Comparison of ENCODE assay signal across 18 mouse cellular contexts in genomic region chr6:37388960-37389359, GRCm38 (mm10). TPM values are rescaled to one million over a fixed set of nuclear protein-coding genes. Genes with fewer than 3 reads are reported as not detected.
DNase-seq lines count a peak whose midpoint lies in the region; ATAC-seq and TF ChIP-seq lines count a peak whose summit lies in the region.
"Had no signal": no experiment of that assay in that cellular context is flagged by ENCODE, and none has a peak within 500 bp of the region (broad histone marks: within the 10 kb centered on the region; RNA-seq: fewer than 3 reads in every experiment).

No protein-coding gene starts in this region.

- H3K4me3 ChIP-seq in heart, embryonic 13.5 days: no peak overlapping the region
- H3K4me3 ChIP-seq in lung, embryonic 15.5 days: no peak overlapping the region
- no peak overlapping the region for H3K4me3 ChIP-seq in intestine, postnatal 0 days (ENCODE audit: low read depth, low read length)
- no peak overlapping the region for H3K4me3 ChIP-seq in forebrain, postnatal 0 days (ENCODE audit: low read depth, low read length)
- H3K4me3 ChIP-seq: layer of hippocampus, adult 2 months; limb, embryonic 12.5 days; midbrain, embryonic 15.5 days had no signal

- no peak for TF ChIP-seq CTCF in intestine, postnatal 0 days (IDR thresholded peaks at IDR 0.05; ENCODE audit: low read depth)
- no peak for TF ChIP-seq CTCF in forebrain, postnatal 0 days (IDR thresholded peaks at IDR 0.05; ENCODE audit: low read depth)

- H3K27ac ChIP-seq in heart, embryonic 13.5 days (replicated peaks): peak overlapping the region; percentile 87
- no peak overlapping the region for H3K27ac ChIP-seq in lung, embryonic 15.5 days
- no peak overlapping the region; the same call in 1 of the 2 replicates for H3K27ac ChIP-seq in intestine, postnatal 0 days (ENCODE audit: low read depth, low read length)
- H3K27ac ChIP-seq in forebrain, postnatal 0 days (ENCODE audit: low read depth, low read length): no peak overlapping the region
- H3K27ac ChIP-seq: hindbrain, postnatal 0 days; layer of hippocampus, adult 2 months; limb, embryonic 12.5 days; liver, embryonic 14.5 days; midbrain, embryonic 15.5 days had no signal

- H3K36me3 ChIP-seq in heart, embryonic 13.5 days: peaks cover 22% of the 10 kb centered on the region
- H3K36me3 ChIP-seq in lung, embryonic 15.5 days: no peaks in the 10 kb centered on the region
- no peaks in the 10 kb centered on the region for H3K36me3 ChIP-seq in intestine, postnatal 0 days (ENCODE audit: control insufficient read depth, insufficient read depth)
- H3K36me3 ChIP-seq in forebrain, postnatal 0 days (ENCODE audit: insufficient read depth): no peaks in the 10 kb centered on the region
- H3K36me3 ChIP-seq: midbrain, embryonic 15.5 days had no signal

- H3K9ac ChIP-seq in heart, embryonic 13.5 days: no peak overlapping the region
- no peak overlapping the region for H3K9ac ChIP-seq in lung, embryonic 15.5 days
- no peak overlapping the region for H3K9ac ChIP-seq in intestine, postnatal 0 days (ENCODE audit: low read depth, low read length)
- H3K9ac ChIP-seq in forebrain, postnatal 0 days: no peak overlapping the region
- H3K9ac ChIP-seq: limb, embryonic 12.5 days; liver, embryonic 14.5 days; midbrain, embryonic 15.5 days had no signal

- no peak for DNase-seq in heart, adult 11 months
- no peak for DNase-seq in lung, postnatal 25 days (ENCODE audit: low spot score)
- DNase-seq in forebrain, postnatal 0 days: no peak
- DNase-seq in cerebellum, adult 9-11 months: no peak
- no peak for DNase-seq in layer of hippocampus, adult 11-12 months (ENCODE audit: low spot score)
- DNase-seq: adrenal gland, postnatal 36 days; cerebellum, adult 8-10 months; retina, postnatal 1 day; right cerebral cortex, postnatal 4 days; thymus, adult 18-20 months had no signal

- peaks cover 97% of the 10 kb centered on the region for H3K4me1 ChIP-seq in heart, embryonic 13.5 days
- H3K4me1 ChIP-seq in lung, embryonic 15.5 days: peaks cover 58% of the 10 kb centered on the region
- peaks cover 3% of the 10 kb centered on the region; the same call in 1 of the 2 replicates for H3K4me1 ChIP-seq in intestine, postnatal 0 days (replicated peaks; ENCODE audit: control insufficient read depth, insufficient read depth, low read length)
- H3K4me1 ChIP-seq in forebrain, postnatal 0 days (ENCODE audit: insufficient read depth): no peaks in the 10 kb centered on the region

- peak; percentile 74; the same call in 1 of the 2 replicates for ATAC-seq in heart, embryonic 13.5 days (ENCODE audit: extremely low read depth, insufficient number of reproducible peaks, low FRiP score, low TSS enrichment)
- ATAC-seq in lung, embryonic 15.5 days (ENCODE audit: borderline replicate concordance, extremely low read depth, low FRiP score, low TSS enrichment): peak; percentile 59; the same call in 1 of the 2 replicates
- ATAC-seq in intestine, postnatal 0 days: peak; percentile 73
- no peak for ATAC-seq in forebrain, postnatal 0 days
- ATAC-seq: hindbrain, postnatal 0 days; midbrain, embryonic 15.5 days had no signal

- WGBS in heart, embryonic 13.5 days: 20% methylated on average over 8 of the region's 8 CpGs
- 27% methylated on average over 8 of the region's 8 CpGs for WGBS in lung, embryonic 15.5 days
- WGBS in intestine, postnatal 0 days: 34% methylated on average over 8 of the region's 8 CpGs
- WGBS in forebrain, postnatal 0 days: 71% methylated on average over 8 of the region's 8 CpGs

- H3K27me3 ChIP-seq in heart, embryonic 13.5 days (replicated peaks): no peaks in the 10 kb centered on the region
- H3K27me3 ChIP-seq in lung, embryonic 15.5 days: no peaks in the 10 kb centered on the region
- no peaks in the 10 kb centered on the region for H3K27me3 ChIP-seq in intestine, postnatal 0 days (replicated peaks; ENCODE audit: control insufficient read depth, insufficient read depth, low read length)
- H3K27me3 ChIP-seq in forebrain, postnatal 0 days (ENCODE audit: insufficient read depth, low read length): no peaks in the 10 kb centered on the region
- H3K27me3 ChIP-seq: limb, embryonic 12.5 days; midbrain, embryonic 15.5 days had no signal

- H3K9me3 ChIP-seq in heart, embryonic 13.5 days: no peaks in the 10 kb centered on the region
- no peaks in the 10 kb centered on the region for H3K9me3 ChIP-seq in lung, embryonic 15.5 days
- no peaks in the 10 kb centered on the region for H3K9me3 ChIP-seq in intestine, postnatal 0 days (ENCODE audit: control insufficient read depth)
- no peaks in the 10 kb centered on the region for H3K9me3 ChIP-seq in forebrain, postnatal 0 days (ENCODE audit: low read length)
- H3K9me3 ChIP-seq: limb, embryonic 12.5 days; midbrain, embryonic 15.5 days had no signal

- peak overlapping the region; percentile 36 for H3K4me2 ChIP-seq in heart, embryonic 13.5 days
- no peak overlapping the region for H3K4me2 ChIP-seq in lung, embryonic 15.5 days
- H3K4me2 ChIP-seq in intestine, postnatal 0 days (replicated peaks; ENCODE audit: low read depth): no peak overlapping the region
- no peak overlapping the region for H3K4me2 ChIP-seq in forebrain, postnatal 0 days (ENCODE audit: low read depth)
- H3K4me2 ChIP-seq: limb, embryonic 12.5 days; midbrain, embryonic 15.5 days had no signal

RNA-seq across cellular contexts. Expression of gene Creb3l2, which starts 53.0 kb away (rescaled TPM):
- 29.9 and 30.1 TPM in 2 replicates for polyA plus RNA-seq in heart, embryonic 13.5 days (2015; fragmentation: Nextera tagmentation; extraction: Ambion mirVana)
- 27.8 and 28.0 TPM in 2 replicates for polyA plus RNA-seq in lung, embryonic 15.5 days (2015; fragmentation: Nextera tagmentation; extraction: Ambion mirVana)
- 9.9 and 10.0 TPM in 2 replicates for polyA plus RNA-seq in intestine, postnatal 0 days (2015; fragmentation: Nextera tagmentation; extraction: Ambion mirVana)
- total RNA-seq in forebrain, postnatal 0 days (2014; rRNA removed): 3.2 and 5.0 TPM in 2 replicates
- 1.3 and 2.0 TPM in 2 replicates for polyA plus RNA-seq in forebrain, postnatal 0 days (2015; fragmentation: Nextera tagmentation; extraction: Ambion mirVana)
